Mouse (Mus musculus) ES-E14 (cell line): Measurements from ENCODE around the gene Cpped1.

ENCODE experiments used
- HCFC1 ChIP-seq: IDR thresholded peaks from 2 replicates; pipeline ENCODE4 v1.6.1; 2012; ENCODE audit warnings: low read length, inconsistent platforms, borderline replicate concordance; ENCODE audit not compliant: insufficient read depth
- MAFK ChIP-seq: IDR thresholded peaks from 2 replicates; pipeline ENCODE4 v1.6.1; 2014; ENCODE audit warnings: mild to moderate bottlenecking, low read depth, low read length, inconsistent platforms; ENCODE audit not compliant: insufficient read depth
- ZC3H11A ChIP-seq: IDR thresholded peaks from 2 replicates; pipeline ENCODE4 v1.6.1; 2012; ENCODE audit warnings: low read depth, mild to moderate bottlenecking, inconsistent platforms, low read length, borderline replicate concordance

DNA sequence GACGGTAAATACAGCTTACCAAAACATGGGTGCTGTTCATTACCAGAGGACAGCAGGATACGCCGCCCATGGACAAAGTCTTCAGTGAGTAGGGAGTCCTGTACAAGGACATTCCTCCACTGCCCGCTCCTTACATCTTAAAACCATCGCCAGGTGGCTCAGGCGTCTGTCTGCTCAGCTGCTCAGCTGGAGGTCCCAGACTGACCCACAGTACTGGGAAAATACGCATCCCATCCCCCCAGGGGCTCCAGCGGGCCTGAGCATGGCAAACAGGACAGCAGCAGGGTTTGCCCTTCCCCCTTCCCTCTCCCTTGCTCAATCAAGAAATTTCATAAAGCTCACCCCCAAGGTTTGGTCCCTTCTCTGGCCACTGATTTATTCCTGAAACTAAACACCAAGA, 99.6 kb downstream of the Cpped1 start:
- TF ChIP-seq MAFK, result no peak
- TF ChIP-seq ZC3H11A, result no peak
- no peak for TF ChIP-seq HCFC1
